Mouse (Mus musculus) intestine, postnatal 0 days (tissue): ENCODE data around the gene Nptxr. TPM values are rescaled to one million over a fixed set of nuclear protein-coding genes. Genes with fewer than 3 reads are reported as not detected.

Source experiments
- ATAC-seq: fragments of 200-750 bp; cut with Nextera tagmentation; 2 replicates; pipeline ENCODE4 v1.8.0; 2017; ENCODE audit warnings: mild to moderate bottlenecking, moderate TSS enrichment, moderate library complexity
- H3K27ac ChIP-seq: fragments of 300-500 bp; sonication (generic); 2 replicates; pipeline ENCODE4 v1.5.1; 2014; ENCODE audit warnings: mild to moderate bottlenecking, low read depth, low read length, moderate library complexity
- H3K27me3 ChIP-seq: fragments of 300-500 bp; sonication (generic); replicated peaks from 2 replicates; pipeline ENCODE4 v1.6.1; 2014; ENCODE audit warnings: low read length, mixed read lengths; ENCODE audit not compliant: control insufficient read depth, insufficient read depth
- H3K36me3 ChIP-seq: fragments of 300-500 bp; sonication (generic); 2 replicates; pipeline ENCODE4 v1.6.1; 2014; ENCODE audit warnings: mild to moderate bottlenecking, moderate library complexity; ENCODE audit not compliant: control insufficient read depth, insufficient read depth
- H3K4me1 ChIP-seq: fragments of 300-500 bp; sonication (generic); replicated peaks from 2 replicates; pipeline ENCODE4 v1.6.1; 2014; ENCODE audit warnings: antibody characterized with exemption, low read length, mixed read lengths; ENCODE audit not compliant: control insufficient read depth, insufficient read depth
- H3K4me2 ChIP-seq: fragments of 300-500 bp; sonication (generic); replicated peaks from 2 replicates; pipeline ENCODE4 v1.6.1; 2014; ENCODE audit warnings: low read depth, mild to moderate bottlenecking, moderate library complexity
- H3K4me3 ChIP-seq: fragments of 300-500 bp; sonication (generic); 2 replicates; pipeline ENCODE4 v1.5.1; 2014; ENCODE audit warnings: low read depth, low read length
- H3K9ac ChIP-seq: fragments of 300-500 bp; sonication (generic); 2 replicates; pipeline ENCODE4 v1.6.1; 2014; ENCODE audit warnings: mild to moderate bottlenecking, low read depth, low read length
- H3K9me3 ChIP-seq: fragments of 300-500 bp; sonication (generic); 2 replicates; pipeline ENCODE4 v1.6.1; 2016; ENCODE audit warnings: mixed run types; ENCODE audit not compliant: control insufficient read depth
- CTCF ChIP-seq: sonication (generic); IDR thresholded peaks from 2 replicates; pipeline ENCODE4 v1.5.1; 2016; ENCODE audit warnings: low read depth, mild to moderate bottlenecking, control low read depth, antibody characterized with exemption, moderate library complexity
- WGBS: fragments of 180-500 bp; shearing (Covaris S2); extraction: QIAGEN DNeasy Blood & Tissue Kit; methylation state at CpG from one replicate; pipeline ENCODE4 v1.1.7; 2014; 5-methylcytosine and 5-hydroxymethylcytosine counted together
- polyA plus RNA-seq: library from polyadenylated mRNA; unstranded; fragments of >200 nt; fragmentation: Nextera tagmentation; extraction: Ambion mirVana; gene quantifications from 2 replicates; pipeline ENCODE4 v1.2.1, GENCODE M21; 2015

The Nptxr gene
- polyA plus RNA-seq, 1 experiment from 2014 or later: 1.6 TPM

- H3K27ac ChIP-seq: no peak overlapping the region
- no peaks in the 10 kb centered on the region for H3K9me3 ChIP-seq
- TF ChIP-seq CTCF: no peak
- 69% methylated on average over 3 of the region's 3 CpGs for WGBS
- H3K4me3 ChIP-seq: no peak overlapping the region
- no peaks in the 10 kb centered on the region for H3K36me3 ChIP-seq
- no peak overlapping the region for H3K4me2 ChIP-seq
- peaks cover 26% of the 10 kb centered on the region for H3K27me3 ChIP-seq
- ATAC-seq: no peak
- no peaks in the 10 kb centered on the region for H3K4me1 ChIP-seq
- H3K9ac ChIP-seq: no peak overlapping the region
Measured at GRCm38 (mm10) chr15:79810061-79810460, 5.5 kb upstream of the Nptxr start.

- Histone ChIP-seq H3K27me3 (peaks cover 39% of the 10 kb centered on the region), H3K9me3 (no peaks in the 10 kb centered on the region), H3K4me1 (no peaks in the 10 kb centered on the region; the same call in 1 of the 2 replicates), H3K9ac (no peak overlapping the region), H3K4me2 (no peak overlapping the region), H3K36me3 (no peaks in the 10 kb centered on the region), H3K4me3 (no peak overlapping the region), H3K27ac (no peak overlapping the region)
- no peak for TF ChIP-seq CTCF
- WGBS: 46% methylated on average over 5 of the region's 5 CpGs
- ATAC-seq: no peak
Measured at GRCm38 (mm10) chr15:79808658-79809057, 4.1 kb upstream of the Nptxr start.

GRCm38 (mm10) chr15:79808114-79808513 lies 3.5 kb upstream of the Nptxr start:
- no peaks in the 10 kb centered on the region for H3K9me3 ChIP-seq
- no peak for ATAC-seq
- H3K4me1 ChIP-seq: no peaks in the 10 kb centered on the region; the same call in 1 of the 2 replicates
- no peak overlapping the region for H3K9ac ChIP-seq
- H3K27me3 ChIP-seq: peaks cover 45% of the 10 kb centered on the region
- no peak overlapping the region for H3K4me3 ChIP-seq
- H3K27ac ChIP-seq: no peak overlapping the region
- WGBS: 31% methylated on average over 5 of the region's 5 CpGs
- TF ChIP-seq CTCF: peak; percentile 90
- H3K4me2 ChIP-seq: no peak overlapping the region
- H3K36me3 ChIP-seq: no peaks in the 10 kb centered on the region

- H3K4me1 ChIP-seq: no peaks in the 10 kb centered on the region; the same call in 1 of the 2 replicates
- peaks cover 51% of the 10 kb centered on the region for H3K27me3 ChIP-seq
- H3K9me3 ChIP-seq: no peaks in the 10 kb centered on the region
- H3K4me2 ChIP-seq: no peak overlapping the region
- WGBS: 20% methylated on average over 1 of the region's 1 CpGs
- no peak overlapping the region for H3K27ac ChIP-seq
- H3K36me3 ChIP-seq: no peaks in the 10 kb centered on the region
- no peak overlapping the region for H3K9ac ChIP-seq
- ATAC-seq: no peak
- no peak for TF ChIP-seq CTCF
- H3K4me3 ChIP-seq: no peak overlapping the region
Measured at GRCm38 (mm10) chr15:79807050-79807449, 2.5 kb upstream of the Nptxr start.

DNA sequence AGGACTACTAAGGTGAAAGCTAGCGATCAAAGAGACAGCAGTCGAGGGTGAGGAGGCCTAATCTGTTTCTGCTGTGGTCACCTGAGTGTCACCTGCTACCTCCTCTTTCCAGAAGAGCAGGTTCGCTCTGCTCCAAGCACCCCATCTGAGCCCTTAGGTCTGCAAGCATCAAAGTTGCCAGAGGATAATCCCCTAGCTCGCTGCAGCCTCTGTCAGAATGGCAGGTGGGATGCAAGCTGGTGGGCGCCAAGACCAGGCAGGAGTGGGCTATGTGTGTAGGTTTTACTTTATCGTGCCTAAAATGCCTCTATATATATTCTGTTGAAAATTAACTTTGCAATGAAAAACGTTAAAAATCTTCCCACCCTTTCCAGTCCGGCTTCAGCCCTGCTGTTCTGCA lies 680 bp upstream of the Nptxr start:
- Histone ChIP-seq H3K4me2 (peak overlapping the region; percentile 96; the same call in 1 of the 2 replicates), H3K27ac (no peak overlapping the region), H3K27me3 (peaks cover 58% of the 10 kb centered on the region), H3K4me3 (no peak overlapping the region), H3K9ac (no peak overlapping the region), H3K36me3 (no peaks in the 10 kb centered on the region), H3K4me1 (no peaks in the 10 kb centered on the region; the same call in 1 of the 2 replicates), H3K9me3 (no peaks in the 10 kb centered on the region)
- no peak for ATAC-seq
- TF ChIP-seq CTCF: no peak
- 23% methylated on average over 8 of the region's 8 CpGs for WGBS

DNA sequence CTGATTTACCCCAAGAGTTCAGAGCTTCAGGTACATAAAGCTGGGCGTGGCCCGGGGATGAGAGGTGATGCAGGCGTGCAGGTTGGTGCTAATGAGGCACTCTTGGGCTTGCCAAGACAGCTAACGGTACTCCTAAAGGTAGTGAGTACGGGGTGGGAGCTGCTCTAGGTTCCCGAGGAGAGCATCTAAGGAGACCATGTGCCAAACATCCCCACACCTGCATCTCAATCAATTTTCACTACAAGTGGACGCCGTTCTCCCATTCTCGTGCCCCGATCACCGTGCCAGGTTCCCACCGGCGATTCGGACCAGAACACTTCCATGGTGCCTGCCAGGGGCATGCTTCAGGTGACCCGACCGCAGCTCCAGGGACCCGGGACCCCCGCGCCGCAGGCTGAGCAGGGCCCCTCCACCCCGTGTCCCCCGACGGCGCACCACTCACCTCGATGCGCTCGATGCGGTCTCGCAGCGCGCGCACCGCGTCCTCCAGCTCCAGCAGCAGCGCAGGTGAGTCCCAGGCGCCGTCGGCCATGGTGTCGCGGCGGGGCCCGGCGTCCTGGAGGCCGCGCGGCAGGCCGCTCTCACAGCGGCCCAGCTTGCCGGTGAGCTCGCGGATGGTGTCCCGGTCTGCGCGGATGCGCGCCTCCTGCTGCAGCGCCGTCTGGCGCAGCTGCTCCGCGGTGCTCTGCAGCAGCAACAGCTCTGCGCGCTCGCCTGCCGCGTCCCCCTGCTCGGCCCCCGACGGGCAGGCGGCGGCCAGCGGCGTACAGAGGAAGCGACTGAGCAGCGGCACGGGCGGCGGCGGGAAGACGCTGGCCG lies 824 bp downstream of the Nptxr start:
- H3K4me3 ChIP-seq: peak overlapping the region; percentile 58
- H3K4me2 ChIP-seq: peak overlapping the region; percentile 96
- no peaks in the 10 kb centered on the region for H3K36me3 ChIP-seq
- peak; percentile 31; the same call in 1 of the 2 replicates for ATAC-seq
- no peak overlapping the region for H3K27ac ChIP-seq
- peak overlapping the region; percentile 45; the same call in 1 of the 2 replicates for H3K9ac ChIP-seq
- no peaks in the 10 kb centered on the region for H3K9me3 ChIP-seq
- WGBS: 6% methylated on average over 79 of the region's 81 CpGs
- peak; percentile 44 for TF ChIP-seq CTCF
- peaks cover 61% of the 10 kb centered on the region for H3K27me3 ChIP-seq
- H3K4me1 ChIP-seq: no peaks in the 10 kb centered on the region; the same call in 1 of the 2 replicates
